Mouse (Mus musculus) G1E (cell line): ENCODE results near the gene Ift43.

Experiments used
- CTCF ChIP-seq: IDR thresholded peaks from 2 replicates; pipeline ENCODE4 v1.5.1; 2012; ENCODE audit warnings: low read depth, low read length, inconsistent platforms, mixed read lengths
- GATA1 ChIP-seq: IDR thresholded peaks from 2 replicates; pipeline ENCODE4 v1.6.1; 2012; ENCODE audit warnings: borderline replicate concordance, low read length, inconsistent platforms, mixed read lengths
- GATA2 ChIP-seq: IDR thresholded peaks from 2 replicates; pipeline ENCODE4 v1.6.1; 2012; ENCODE audit warnings: low read depth, low read length, inconsistent platforms, borderline replicate concordance
- POLR2AphosphoS5 ChIP-seq: IDR thresholded peaks from 2 replicates; pipeline ENCODE4 v1.6.1; 2012; ENCODE audit warnings: low read depth, low read length, inconsistent platforms; ENCODE audit not compliant: insufficient replicate concordance
- TAL1 ChIP-seq: conservative IDR thresholded peaks from 2 replicates; pipeline ENCODE4 v1.6.1; 2012; ENCODE audit warnings: low read depth, low read length, inconsistent platforms, mixed read lengths

GRCm38 (mm10) chr12:86157894-86158444 lies 75.6 kb downstream of the Ift43 start:
- TF ChIP-seq CTCF (no peak), GATA1 (no peak), TAL1 (no peak), POLR2AphosphoS5 (no peak), GATA2 (no peak)
